Mouse (Mus musculus) adrenal gland, adult (tissue): Measurements from ENCODE around the gene C1qtnf6.
A peak's percentile ranks its signal among the peaks of the same experiment; 100 is the strongest.

Experiments
- DNase-seq, 2 experiments: peaks; one replicate each; pipeline ENCODE4 v3.0.0; 2022 to 2023; ENCODE audit warnings: low spot score in 1 of 2; ENCODE audit not compliant: inconsistent age in 2 of 2

Gene C1qtnf6

DNA sequence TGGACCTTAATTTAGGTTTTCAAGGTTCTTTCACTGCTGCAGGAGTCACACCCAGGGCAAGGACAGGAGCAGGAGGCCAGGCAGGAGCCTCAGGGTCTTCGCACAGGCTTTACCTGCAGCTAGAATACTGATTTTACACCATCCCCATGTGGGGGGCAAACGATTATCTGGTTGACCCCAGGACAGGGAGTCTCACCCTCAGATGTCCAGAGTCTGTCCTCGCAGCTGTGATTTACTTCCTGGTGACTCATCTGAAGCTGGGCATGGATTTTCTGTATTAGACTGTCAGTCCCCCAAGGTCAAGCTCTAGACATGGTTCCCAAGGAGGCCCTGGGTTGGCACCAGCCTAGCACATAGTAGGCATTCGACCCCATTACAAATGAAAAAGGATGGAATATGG lies 14.8 kb upstream of the C1qtnf6 start:
- peak; percentile 58 to 79 for DNase-seq

DNA sequence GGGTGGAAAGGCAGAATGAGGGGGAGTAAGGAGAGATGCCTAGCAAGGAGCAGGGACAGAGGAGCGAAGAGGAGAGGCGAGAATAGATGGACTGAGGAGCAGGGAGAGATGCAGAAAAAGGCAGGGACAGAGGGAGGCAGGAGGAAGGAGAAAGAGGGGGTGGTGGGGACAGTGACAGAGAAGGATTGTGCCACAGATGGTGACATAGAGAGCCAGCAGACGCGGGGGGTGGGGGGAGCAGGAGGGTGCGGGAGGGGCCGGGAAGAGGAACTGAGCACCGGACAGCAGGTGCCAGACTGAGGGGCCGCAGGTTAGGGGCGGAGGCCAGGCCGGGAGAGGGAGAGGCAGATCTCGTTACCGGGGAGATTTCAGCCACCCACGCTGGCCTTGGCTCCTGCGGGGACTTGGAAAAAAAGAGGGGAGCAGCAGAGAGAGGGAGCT lies 13.4 kb upstream of the C1qtnf6 start, which contains the start of gene Sstr3:
Sstr3 (minus strand) TSS at position 125 of the 441 bp plus-strand sequence.
- peak; percentile 67 to 81 for DNase-seq

DNA sequence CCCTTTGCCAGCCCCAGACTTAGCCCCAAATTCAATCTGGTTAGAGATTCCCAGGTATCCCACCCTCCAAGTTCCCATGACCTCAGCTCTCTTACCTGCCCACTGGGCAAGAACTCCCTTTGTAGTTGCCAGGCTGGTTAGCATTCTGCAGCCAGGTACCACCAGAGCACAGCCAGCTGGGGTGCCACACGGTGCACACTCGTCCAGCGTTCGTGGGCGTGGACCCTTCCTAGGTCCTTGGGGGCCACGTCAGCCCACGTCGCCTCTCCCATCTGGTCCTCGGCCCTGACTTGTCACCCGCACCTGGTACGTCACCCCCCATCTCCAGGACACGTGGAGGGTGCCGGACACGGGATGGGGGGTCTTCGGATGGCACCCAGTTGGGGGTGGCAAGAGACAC lies 12.8 kb upstream of the C1qtnf6 start:
- peak in 1 of 2 experiments; percentile 37 for DNase-seq

- no peak for DNase-seq
Measured at GRCm38 (mm10) chr15:78542767-78543303, 11.6 kb upstream of the C1qtnf6 start.

DNA sequence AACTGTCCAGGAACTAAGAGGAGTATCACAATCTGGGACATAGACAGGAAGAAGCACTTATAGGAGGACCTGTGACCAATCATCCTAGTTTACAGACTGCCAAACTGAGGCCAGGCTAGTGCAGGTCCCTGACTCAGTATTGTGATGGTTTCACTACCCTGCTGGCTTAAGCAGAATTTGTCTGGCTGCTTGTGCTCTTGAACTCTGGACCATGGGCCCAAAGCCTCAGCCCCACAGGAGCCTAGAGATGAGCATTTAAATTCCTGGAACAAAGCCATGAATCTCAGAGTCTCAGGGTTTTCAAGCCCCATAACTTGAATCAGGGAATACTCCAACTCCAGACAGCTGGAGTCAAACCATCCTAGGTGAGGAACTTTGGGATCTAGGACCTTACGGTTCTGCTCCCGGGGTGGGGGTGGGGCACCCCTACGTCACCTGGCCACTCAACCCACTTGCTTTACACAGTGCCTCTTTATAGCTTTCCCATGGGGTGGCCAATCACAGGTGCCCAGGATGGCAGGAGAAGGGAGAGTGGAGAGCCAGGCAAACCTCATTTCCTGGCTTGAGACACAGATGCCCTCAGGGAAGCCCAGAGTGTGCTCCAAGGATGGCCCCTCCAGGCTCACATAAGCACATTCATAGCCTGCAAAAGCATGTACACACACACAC lies 11.0 kb upstream of the C1qtnf6 start:
- no peak for DNase-seq

GRCm38 (mm10) chr15:78541606-78542005 lies 10.4 kb upstream of the C1qtnf6 start:
- DNase-seq, result no peak

DNA sequence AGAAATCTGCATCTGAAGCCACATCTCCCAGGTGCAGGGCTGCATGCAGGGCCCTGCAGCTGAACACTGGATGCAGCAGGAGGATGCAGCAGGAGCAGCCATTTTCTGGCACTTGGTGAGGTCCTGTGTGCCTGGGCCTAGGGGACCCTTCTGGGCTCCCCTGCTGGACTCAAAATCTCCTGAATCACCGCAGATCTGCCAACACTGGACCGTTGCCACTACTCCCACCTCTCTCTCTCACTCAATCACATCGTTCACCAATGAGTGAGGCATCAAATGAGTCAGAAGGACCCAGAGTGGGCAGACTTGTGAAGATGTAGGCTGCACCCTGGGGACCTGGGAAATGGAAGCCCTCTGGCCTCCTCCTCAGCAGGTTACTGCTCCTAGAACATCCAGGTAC lies 9.8 kb upstream of the C1qtnf6 start:
- no peak for DNase-seq

DNA sequence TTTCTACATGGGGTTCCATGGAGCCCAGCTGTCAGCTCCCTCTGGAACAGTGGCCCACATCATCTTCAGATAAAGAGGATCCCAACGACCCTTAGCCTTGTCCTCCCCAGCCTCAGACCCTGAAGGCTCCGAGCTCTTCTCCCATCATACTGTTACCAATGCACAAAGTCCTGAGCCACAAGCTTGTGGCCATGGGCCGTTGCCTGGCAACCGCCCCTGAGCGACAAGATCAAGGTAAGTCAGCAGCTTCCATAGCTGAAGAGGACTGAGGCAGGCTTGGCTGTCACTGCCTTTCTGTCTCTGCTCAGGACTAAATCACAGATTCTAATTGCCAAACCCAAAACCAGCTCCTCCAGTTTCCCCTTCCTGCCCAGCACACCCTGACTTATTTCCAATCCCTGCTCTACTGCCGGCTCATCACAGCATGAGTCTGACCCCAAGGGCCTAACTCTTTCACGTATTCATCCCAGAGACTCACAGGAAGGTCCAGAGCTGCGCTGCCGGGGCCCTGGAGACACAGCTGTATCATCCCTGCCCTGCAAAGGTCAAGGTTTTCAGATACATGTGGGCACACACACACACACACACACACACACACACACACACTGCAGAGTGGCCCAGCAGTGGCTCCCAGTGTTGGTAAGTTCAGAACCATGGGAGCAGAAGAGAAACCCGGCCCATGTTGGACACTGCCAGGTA lies 4.7 kb upstream of the C1qtnf6 start:
- peak in 1 of 2 experiments; percentile 67 for DNase-seq

DNA sequence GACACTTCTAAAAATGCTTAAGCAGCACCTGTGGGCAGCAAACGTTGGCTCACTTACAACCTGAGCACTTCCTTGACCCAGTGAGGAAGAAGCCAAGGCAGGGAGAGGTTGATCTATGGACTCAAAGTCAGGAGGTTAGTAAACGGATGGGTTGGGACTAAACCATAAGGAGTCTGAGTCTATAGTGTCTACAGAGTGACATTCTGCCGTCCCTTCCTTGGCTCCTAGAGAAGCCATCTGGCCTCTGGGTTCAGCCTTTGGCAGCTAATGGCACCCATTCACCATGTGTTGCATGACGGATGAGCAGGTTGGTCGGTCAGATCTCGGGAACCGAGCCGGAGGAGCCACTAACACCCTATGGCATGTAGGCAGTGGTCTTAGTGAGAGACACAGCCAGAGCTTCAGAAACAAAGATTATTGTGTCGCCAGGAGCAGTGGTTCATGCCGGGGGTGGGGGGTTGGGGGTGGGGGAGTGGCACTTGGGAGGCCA lies 2.2 kb upstream of the C1qtnf6 start:
- DNase-seq, result no peak

GRCm38 (mm10) chr15:78532566-78533345 lies 1.5 kb upstream of the C1qtnf6 start:
- peak in 1 of 2 experiments; percentile 33 for DNase-seq

- DNase-seq, result peak; percentile 98 to 100
Measured at GRCm38 (mm10) chr15:78531901-78532469, 769 bp upstream of the C1qtnf6 start.

DNA sequence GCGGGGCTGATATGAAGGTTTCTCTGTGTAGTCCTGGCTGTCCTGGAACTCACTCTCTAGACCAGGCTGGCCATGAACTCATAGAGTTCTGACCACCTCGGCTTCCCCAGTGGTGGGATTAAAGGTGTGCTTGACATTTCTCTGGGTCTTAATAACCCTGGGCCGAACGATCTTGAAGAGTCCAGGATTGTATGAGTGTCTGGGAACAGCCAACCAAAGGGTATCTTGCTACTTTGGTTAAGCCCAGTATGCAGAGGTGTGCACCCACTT lies 170 bp upstream of the C1qtnf6 start:
- DNase-seq, result peak in 1 of 2 experiments; percentile 53

DNA sequence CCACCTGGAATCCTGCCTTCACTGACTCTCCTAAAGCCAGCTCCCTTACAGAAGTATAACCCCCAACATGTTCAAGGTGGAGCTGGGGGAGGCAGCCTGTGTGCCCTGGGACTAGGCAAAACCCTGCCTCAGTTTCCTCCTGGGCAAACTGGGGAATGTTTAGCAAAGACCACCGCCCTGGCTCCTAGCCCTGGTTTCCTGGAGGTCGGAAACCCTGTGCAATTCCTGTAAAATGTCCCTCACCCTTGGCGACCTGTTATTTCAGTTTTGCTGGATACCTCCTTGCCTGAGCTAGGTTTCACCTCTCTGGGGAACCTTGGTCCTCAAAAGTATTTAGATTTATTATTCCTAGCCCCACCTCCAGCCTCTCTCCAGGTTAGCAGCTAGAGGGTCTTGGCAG lies 1.1 kb downstream of the C1qtnf6 start:
- peak; percentile 49 to 68 for DNase-seq

DNA sequence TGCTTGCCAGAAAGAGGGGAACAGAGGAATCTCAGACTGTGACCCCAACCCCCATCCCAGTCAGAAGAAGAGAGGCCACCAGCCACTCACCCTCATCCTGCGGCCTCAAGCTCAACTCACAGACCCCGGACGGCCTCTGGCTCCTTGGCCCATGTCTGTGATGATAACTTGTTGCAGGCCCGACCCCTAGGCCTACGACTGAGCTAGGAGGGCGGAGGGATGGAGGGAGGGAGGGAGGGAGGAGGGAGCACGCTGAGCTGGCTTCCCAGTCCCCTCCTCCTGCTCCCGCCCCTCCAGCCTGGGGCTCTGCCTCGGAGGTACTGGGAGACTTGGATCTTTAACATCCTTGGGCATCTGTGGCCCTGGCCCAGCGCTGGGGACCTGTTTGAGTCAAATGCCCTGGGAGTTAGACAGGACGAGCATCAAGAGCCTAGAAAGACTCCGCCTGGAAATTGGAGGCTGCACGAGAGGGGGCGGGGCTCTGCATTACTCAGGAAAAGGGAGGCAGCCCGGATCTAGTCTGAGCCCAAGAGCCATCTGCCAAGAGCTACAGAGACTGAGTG lies 1.7 kb downstream of the C1qtnf6 start:
- peak; percentile 91 to 96 for DNase-seq

DNA sequence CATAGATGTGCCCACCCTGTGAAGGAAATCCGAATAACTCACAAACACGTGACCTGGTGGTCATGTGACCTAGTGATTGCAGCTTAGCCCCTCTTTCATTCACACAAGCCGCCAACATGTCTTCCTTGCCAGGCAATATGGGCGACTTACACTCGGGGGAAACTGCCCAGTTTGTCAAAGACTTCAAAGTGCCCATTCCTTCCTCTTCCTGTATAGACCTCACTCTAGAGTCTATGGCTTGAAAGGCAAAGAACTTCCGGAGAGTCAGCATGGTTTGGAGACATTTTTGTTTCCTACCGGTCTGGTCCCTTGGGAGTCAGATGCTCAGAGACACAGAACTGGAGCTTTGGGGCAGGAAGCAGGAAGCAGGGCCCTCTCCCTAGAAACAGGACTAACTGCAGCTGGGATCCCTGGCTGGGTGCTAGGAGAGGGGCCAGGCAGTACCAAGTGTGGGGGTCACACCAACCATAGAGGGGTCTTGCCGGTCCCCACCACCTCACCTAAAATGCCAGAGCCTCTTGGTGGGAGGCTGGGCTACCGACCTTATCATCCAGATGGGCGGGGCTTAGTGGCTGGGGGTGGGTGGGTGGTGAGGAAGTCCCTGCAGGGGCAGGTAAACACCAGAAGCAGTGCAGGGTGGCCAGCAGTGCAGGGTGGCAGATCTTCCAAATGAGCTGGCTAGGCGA lies 2.3 kb downstream of the C1qtnf6 start:
- peak; percentile 53 to 86 for DNase-seq

DNA sequence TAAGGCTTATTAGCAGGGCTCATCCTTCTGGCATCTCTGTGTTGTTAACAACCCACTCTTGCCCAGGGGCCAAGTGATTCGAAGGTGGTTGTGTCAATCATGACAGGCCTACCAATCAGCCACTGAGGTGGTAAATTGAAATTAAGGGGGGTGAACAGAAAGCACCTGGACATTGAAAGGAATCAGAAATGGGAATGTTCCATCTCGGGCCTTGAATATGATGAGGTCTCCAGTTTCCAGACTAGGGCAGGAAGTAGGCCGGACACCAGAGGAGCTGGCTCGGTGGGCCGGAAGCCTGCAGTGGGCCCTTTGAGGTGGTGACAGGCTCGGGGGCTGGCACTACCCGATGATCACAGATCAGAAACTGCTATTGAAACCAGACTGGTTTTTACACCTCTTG lies 3.2 kb downstream of the C1qtnf6 start:
- DNase-seq, result peak; percentile 54 to 74

DNA sequence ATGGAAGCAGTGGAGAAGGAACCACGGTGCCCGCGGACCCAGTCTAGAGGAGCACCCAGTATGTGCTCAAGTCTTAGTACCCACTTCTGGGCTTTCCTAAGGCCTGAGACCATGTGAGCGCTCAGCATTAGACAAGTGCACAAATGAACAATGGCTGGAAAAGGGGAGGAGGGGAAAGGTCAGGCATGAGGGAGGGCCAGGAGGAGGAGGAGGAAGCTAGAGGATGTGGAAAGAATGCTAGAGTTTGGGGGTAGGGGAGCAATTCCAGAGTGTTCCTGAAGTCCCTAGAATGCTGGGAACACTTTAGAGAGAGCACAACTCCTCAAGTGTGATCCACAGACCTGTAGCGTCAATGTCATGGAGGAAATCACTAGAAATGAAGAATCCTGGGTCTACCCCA lies 7.1 kb downstream of the C1qtnf6 start:
- DNase-seq, result no peak

- DNase-seq, result no peak
Measured at GRCm38 (mm10) chr15:78521892-78522291, 9.3 kb downstream of the C1qtnf6 start.

DNA sequence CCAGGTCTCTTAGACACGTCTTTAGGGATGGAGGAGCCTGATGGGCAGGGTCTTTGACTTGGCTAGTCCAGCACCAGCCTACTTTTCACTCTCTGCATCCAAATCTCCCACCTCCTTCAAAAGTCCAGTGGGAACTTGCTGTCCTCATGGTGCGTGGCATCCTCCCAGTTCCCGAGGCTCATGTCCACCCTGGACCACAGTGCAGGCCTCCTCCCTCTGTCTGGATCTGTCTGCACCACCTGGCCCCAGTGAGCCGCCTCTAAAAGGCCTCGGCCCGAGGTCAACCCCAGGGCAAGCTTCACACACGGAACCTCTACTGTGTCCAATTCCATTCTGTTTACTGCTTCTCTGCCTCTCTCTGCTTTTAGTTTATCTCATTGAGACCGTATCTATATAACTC lies 9.9 kb downstream of the C1qtnf6 start:
- DNase-seq, result no peak

DNA sequence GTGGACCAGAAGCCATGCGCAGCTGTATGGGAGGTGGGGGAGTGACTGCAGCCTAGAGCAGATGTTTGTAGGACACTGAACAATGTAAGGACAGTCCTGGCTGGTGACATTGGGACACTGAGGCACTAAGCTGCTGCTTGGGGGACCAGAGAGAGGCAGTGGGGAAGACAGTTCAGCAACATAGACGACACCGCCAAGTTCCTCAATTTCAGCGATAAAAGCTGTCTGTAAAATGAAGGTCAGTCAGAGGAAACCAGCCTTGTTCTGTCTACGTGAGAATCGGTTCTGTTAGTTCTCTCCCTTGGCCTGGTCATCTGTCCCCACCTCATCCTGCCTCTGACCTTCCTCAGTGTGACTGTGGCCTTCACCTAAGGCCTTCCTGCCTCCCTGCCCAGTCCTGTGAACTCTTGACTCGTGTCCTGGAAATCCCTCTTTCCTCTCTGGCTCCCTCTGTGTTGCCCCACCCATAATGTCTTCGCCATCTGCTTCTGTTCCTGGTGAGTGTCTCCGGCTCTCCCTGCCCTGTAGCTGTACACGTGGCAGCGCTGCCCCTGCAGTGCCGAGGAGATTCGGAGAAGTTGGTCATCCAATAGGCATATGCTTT lies 11.0 kb downstream of the C1qtnf6 start:
- peak; percentile 70 to 86 for DNase-seq
